Mouse (Mus musculus) stomach, postnatal 0 days (tissue): Measurements from ENCODE around the gene Pla2g3. TPM values are rescaled to one million over a fixed set of nuclear protein-coding genes. Genes with fewer than 3 reads are reported as not detected.

Experiments used
- ATAC-seq: fragments of 200-750 bp; cut with Nextera tagmentation; 2 replicates; pipeline ENCODE4 v1.8.0; 2017; ENCODE audit not compliant: low FRiP score, low TSS enrichment
- DNase-seq: peaks from one replicate; pipeline ENCODE4 v3.0.0-alpha.2; 2016; ENCODE audit warnings: low spot score
- H3K27ac ChIP-seq: fragments of 300-500 bp; sonication (generic); replicated peaks from 2 replicates; pipeline ENCODE4 v1.5.1; 2014; ENCODE audit warnings: mild to moderate bottlenecking, control low read depth
- H3K27me3 ChIP-seq: fragments of 300-500 bp; sonication (generic); 2 replicates; pipeline ENCODE4 v1.6.1; 2014; ENCODE audit warnings: low read length; ENCODE audit not compliant: control insufficient read depth, insufficient read depth
- H3K36me3 ChIP-seq: fragments of 300-500 bp; sonication (generic); 2 replicates; pipeline ENCODE4 v1.6.1; 2014; ENCODE audit warnings: low read length, mixed read lengths; ENCODE audit not compliant: control insufficient read depth, insufficient read depth
- H3K4me1 ChIP-seq: fragments of 300-500 bp; sonication (generic); replicated peaks from 2 replicates; pipeline ENCODE4 v1.6.1; 2014; ENCODE audit warnings: antibody characterized with exemption; ENCODE audit not compliant: control insufficient read depth, insufficient read depth
- H3K4me2 ChIP-seq: fragments of 300-500 bp; sonication (generic); replicated peaks from 2 replicates; pipeline ENCODE4 v1.6.1; 2014; ENCODE audit warnings: low read depth, mild to moderate bottlenecking, control low read depth, moderate library complexity
- H3K4me3 ChIP-seq: fragments of 300-500 bp; sonication (generic); 2 replicates; pipeline ENCODE4 v1.5.1; 2014; ENCODE audit warnings: low read depth, low read length, control low read depth
- H3K9ac ChIP-seq: fragments of 300-500 bp; sonication (generic); 2 replicates; pipeline ENCODE4 v1.6.1; 2014; ENCODE audit warnings: mild to moderate bottlenecking, low read length, control low read depth, mixed read lengths
- H3K9me3 ChIP-seq: fragments of 300-500 bp; sonication (generic); 2 replicates; pipeline ENCODE4 v1.6.1; 2016; ENCODE audit warnings: low read length; ENCODE audit not compliant: control insufficient read depth
- CTCF ChIP-seq: IDR thresholded peaks from 2 replicates; pipeline ENCODE4 v1.5.1; 2016; ENCODE audit warnings: antibody characterized with exemption, low read depth, mild to moderate bottlenecking, moderate library complexity
- EP300 ChIP-seq: optimal IDR thresholded peaks from 2 replicates; pipeline ENCODE3; 2016; ENCODE audit warnings: antibody characterized with exemption
- WGBS: fragments of 180-500 bp; shearing (Covaris S2); extraction: QIAGEN DNeasy Blood & Tissue Kit; methylation state at CpG from one replicate; pipeline ENCODE4 v1.1.7; 2014; 5-methylcytosine and 5-hydroxymethylcytosine counted together
- polyA plus RNA-seq: library from polyadenylated mRNA; unstranded; fragments of >200 nt; fragmentation: Nextera tagmentation; extraction: Ambion mirVana; gene quantifications from 2 replicates; pipeline ENCODE4 v1.2.1, GENCODE M21; 2015

Pla2g3 gene
- polyA plus RNA-seq, 1 experiment from 2014 or later = 9.4 TPM

GRCm38 (mm10) chr11:3545531-3546241 is 57.6 kb downstream of the Pla2g3 start:
- ATAC-seq = peak; percentile 48; the same call in 1 of the 2 replicates
- no peak overlapping the region for H3K4me2 ChIP-seq
- H3K9ac ChIP-seq = no peak overlapping the region
- H3K27me3 ChIP-seq = no peaks in the 10 kb centered on the region
- H3K27ac ChIP-seq = peak overlapping the region; percentile 59; the same call in 1 of the 2 replicates
- H3K9me3 ChIP-seq = no peaks in the 10 kb centered on the region
- no peak overlapping the region for H3K4me3 ChIP-seq
- DNase-seq = no peak
- peaks cover 6% of the 10 kb centered on the region; the same call in 1 of the 2 replicates for H3K4me1 ChIP-seq
- 23% methylated on average over 9 of the region's 9 CpGs for WGBS
- H3K36me3 ChIP-seq = no peaks in the 10 kb centered on the region
- no peak for TF ChIP-seq CTCF

- DNase-seq = no peak
- Histone ChIP-seq H3K4me1 (peaks cover 6% of the 10 kb centered on the region; the same call in 1 of the 2 replicates), H3K9me3 (no peaks in the 10 kb centered on the region), H3K4me3 (no peak overlapping the region), H3K4me2 (no peak overlapping the region), H3K27ac (peak overlapping the region; percentile 59; the same call in 1 of the 2 replicates), H3K9ac (no peak overlapping the region), H3K36me3 (no peaks in the 10 kb centered on the region), H3K27me3 (no peaks in the 10 kb centered on the region)
- ATAC-seq = peak; percentile 39; the same call in 1 of the 2 replicates
- TF ChIP-seq EP300 = no peak
- no peak for TF ChIP-seq CTCF
- WGBS = 25% methylated on average over 1 of the region's 1 CpGs
These were observed 58.1 kb downstream of the Pla2g3 start for GRCm38 (mm10) chr11:3546242-3546562.

GRCm38 (mm10) chr11:3547047-3547446 is 59.0 kb downstream of the Pla2g3 start:
- Histone ChIP-seq H3K9me3 (no peaks in the 10 kb centered on the region), H3K4me2 (no peak overlapping the region), H3K27me3 (no peaks in the 10 kb centered on the region), H3K4me3 (no peak overlapping the region), H3K27ac (0 out of 2 replicates have a peak overlapping the region, but pooled peaks have one; percentile 18), H3K36me3 (no peaks in the 10 kb centered on the region), H3K4me1 (peaks cover 6% of the 10 kb centered on the region; the same call in 1 of the 2 replicates), H3K9ac (no peak overlapping the region)
- no peak for TF ChIP-seq CTCF
- 88% methylated on average over 2 of the region's 2 CpGs for WGBS
- ATAC-seq = no peak
- no peak for DNase-seq

DNA sequence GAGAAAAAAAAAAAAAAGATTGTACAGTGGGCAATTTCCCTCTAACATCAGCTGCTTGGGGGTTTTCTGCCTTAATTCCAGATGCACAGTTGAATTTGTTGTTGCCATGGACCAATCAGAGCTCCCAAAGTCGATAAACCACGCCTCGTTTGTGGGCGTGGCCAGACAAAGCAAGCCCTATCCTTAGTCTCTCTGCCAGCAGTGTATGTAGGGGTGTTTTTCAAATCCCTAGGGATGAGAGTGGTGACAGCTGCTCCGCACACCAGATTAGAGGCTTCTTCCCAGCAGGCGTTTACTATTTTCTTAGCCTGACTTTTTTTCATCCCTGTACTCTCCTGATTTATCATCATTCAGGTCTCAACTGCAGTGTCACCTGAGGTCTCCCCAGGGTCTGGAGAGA is 59.9 kb downstream of the Pla2g3 start:
- DNase-seq = no peak
- Histone ChIP-seq H3K4me1 (peaks cover 6% of the 10 kb centered on the region; the same call in 1 of the 2 replicates), H3K36me3 (no peaks in the 10 kb centered on the region), H3K27ac (no peak overlapping the region), H3K4me2 (no peak overlapping the region), H3K27me3 (no peaks in the 10 kb centered on the region), H3K9me3 (no peaks in the 10 kb centered on the region), H3K4me3 (no peak overlapping the region), H3K9ac (no peak overlapping the region)
- 41% methylated on average over 6 of the region's 6 CpGs for whole genome bisulfite sequencing
- TF ChIP-seq CTCF (no peak), EP300 (no peak)
- ATAC-seq = no peak

GRCm38 (mm10) chr11:3548564-3549295 is 60.6 kb downstream of the Pla2g3 start:
- WGBS = 81% methylated on average over 3 of the region's 3 CpGs
- H3K9ac ChIP-seq = no peak overlapping the region
- TF ChIP-seq CTCF (no peak), EP300 (no peak)
- H3K4me1 ChIP-seq = peaks cover 6% of the 10 kb centered on the region; the same call in 1 of the 2 replicates
- H3K27ac ChIP-seq = no peak overlapping the region
- no peak overlapping the region for H3K4me3 ChIP-seq
- H3K4me2 ChIP-seq = no peak overlapping the region
- DNase-seq (no peak), ATAC-seq (no peak)
- H3K9me3 ChIP-seq = no peaks in the 10 kb centered on the region
- H3K27me3 ChIP-seq = no peaks in the 10 kb centered on the region
- H3K36me3 ChIP-seq = no peaks in the 10 kb centered on the region

Other genes starting within 250 kb of the Pla2g3 start
- 103 and 109 TPM in 2 replicates for gene Drg1, start 221.9 kb upstream of the Pla2g3 start, polyA plus RNA-seq
- 12.2 and 14.1 TPM in 2 replicates for gene Patz1, start 199.4 kb upstream of the Pla2g3 start, polyA plus RNA-seq
- 8.9 and 9.0 TPM in 2 replicates for gene Pik3ip1, start 157.9 kb upstream of the Pla2g3 start, polyA plus RNA-seq
- gene Limk2, start 79.1 kb upstream of the Pla2g3 start, polyA plus RNA-seq = 69.3 and 73.9 TPM in 2 replicates
- gene Rnf185, start 35.9 kb upstream of the Pla2g3 start, polyA plus RNA-seq = 19.4 and 20.9 TPM in 2 replicates
- gene Inpp5j, start 16.5 kb downstream of the Pla2g3 start, polyA plus RNA-seq = 2.4 and 2.7 TPM in 2 replicates
- gene Selenom, start 26.4 kb downstream of the Pla2g3 start, polyA plus RNA-seq = 179 and 191 TPM in 2 replicates
- gene Smtn, start 52.3 kb downstream of the Pla2g3 start, polyA plus RNA-seq = 103 TPM in 2 replicates
- 6.9 and 8.8 TPM in 2 replicates for gene Morc2a, start 160.9 kb downstream of the Pla2g3 start, polyA plus RNA-seq